Mouse (Mus musculus) adrenal gland, postnatal 14 days (tissue): ENCODE measurements at regions not wholly inside any gene's neighbourhood (a gene's known extent, or its start where the extent isn't known, plus 50 kb on each side); places are given as distances from the start of the nearest gene placed in this dataset.

ENCODE experiments used
- DNase-seq: peaks from one replicate; pipeline ENCODE4 v3.0.0; 2021; ENCODE audit warnings: mixed read lengths

GRCm38 (mm10) chr3:139887265-139887664 lies 681.8 kb downstream of the Stpg2 start:
- no peak for DNase-seq

DNA sequence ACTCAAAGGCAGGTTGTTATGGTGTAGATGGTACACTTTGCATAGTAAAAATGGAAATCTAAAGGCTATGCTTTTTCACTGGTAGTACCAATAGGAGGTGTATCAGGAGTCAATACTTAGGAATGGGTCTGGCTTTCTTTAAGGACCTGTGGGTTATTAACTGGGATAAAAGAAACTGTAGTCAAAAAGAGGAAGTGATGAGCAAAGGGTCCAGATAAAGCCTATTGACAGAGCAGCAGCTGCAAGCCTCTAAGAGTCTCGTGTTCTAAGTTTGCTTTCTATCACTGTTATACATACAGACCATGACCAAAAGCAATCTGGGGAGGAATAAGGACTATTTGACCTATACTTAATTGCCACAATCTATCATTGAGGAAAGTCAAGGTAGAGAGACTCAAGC lies 683.0 kb downstream of the Stpg2 start:
- no peak for DNase-seq

DNA sequence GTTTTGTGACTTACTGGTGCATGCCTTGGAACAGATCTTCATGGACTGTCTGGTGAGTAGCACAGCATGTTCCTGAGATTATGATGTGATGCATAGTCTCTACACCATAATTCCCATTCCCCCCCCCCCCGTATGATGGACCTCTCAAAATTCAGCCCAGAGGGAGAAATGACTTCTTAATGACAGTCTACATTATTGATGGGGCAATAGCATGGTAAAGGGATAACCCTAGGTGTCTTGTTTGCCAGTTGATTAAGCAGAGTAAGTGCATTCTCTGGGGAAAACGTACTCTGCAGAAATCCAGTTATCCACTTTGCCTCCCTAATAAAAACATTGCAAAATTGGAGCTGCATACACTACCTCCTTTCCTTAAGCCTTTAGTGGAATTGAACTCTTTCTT lies 684.7 kb downstream of the Stpg2 start:
- no peak for DNase-seq

GRCm38 (mm10) chr3:139897894-139898293 lies 692.4 kb downstream of the Stpg2 start:
- DNase-seq, result no peak

- DNase-seq, result no peak
These were observed 693.7 kb downstream of the Stpg2 start for GRCm38 (mm10) chr3:139899213-139899612.

DNA sequence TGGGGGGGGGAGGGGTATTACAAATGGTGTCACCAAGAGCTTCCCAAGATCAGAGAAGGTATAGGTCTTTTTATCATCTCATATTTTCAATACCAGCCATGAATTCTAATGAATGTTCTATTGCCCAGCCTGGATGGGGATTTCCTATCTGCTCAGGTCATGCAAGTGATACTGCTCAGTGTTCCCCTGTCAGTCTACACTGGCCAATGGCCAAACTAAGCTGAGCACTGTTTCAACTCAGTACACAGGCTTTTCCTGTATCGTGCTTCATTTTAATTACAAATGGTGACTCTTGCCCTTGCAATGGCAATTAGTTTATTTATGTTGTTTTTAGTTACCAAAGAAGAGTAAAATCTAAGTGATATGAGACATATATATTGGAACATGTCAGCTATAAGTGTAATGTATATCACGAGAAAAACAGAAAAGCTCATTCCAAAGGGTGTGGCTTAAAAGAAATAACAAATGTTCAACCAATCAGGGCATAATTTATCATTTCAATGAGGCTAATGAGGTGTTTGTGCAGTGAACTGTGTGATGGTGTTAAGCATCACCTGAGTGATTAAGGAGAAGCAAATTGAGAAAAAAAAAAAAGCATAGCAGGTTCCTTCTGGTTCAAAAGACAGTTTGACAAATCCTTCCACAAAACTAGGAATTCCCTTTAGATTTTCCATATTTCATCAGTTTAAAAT lies 708.3 kb downstream of the Stpg2 start:
- DNase-seq, result no peak

DNA sequence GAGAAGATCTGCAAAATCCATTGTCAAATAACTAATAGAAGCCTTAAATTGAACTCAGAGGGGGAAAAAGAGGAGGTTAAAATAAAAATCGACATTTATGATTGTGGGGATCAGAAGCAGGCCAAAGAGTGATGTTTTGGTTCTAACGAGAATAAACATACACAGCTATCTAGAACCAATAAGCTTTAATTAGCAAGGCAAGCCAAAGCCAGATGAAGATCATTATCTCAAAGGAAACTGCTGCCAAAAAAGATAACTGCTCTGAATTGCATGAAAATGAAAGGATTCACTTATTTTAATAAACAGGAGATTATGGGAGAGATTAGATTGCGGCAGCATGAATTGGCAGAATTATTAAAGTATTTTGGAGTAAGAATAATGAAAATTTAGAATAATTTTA lies 716.8 kb downstream of the Stpg2 start:
- DNase-seq, result no peak

DNA sequence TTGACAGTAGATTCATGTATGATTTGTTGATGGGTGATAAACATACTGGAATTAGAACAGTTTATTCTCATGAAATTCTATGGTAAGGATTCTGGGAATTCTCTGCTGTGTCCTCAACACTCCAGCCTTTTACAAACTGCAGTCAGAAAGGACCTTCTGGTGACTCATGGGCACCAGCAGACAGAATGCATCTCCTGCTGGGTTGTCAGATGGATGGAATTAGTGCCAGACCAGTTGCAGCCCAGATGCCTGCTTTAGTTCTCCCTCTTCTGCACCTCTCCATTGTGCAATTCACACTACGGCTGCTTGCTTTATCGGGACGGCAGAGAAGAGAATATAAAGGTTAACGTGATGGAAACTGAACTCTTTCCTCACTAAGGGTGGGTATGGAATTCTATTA lies 727.5 kb downstream of the Stpg2 start:
- DNase-seq, result no peak

- DNase-seq, result no peak
These were observed 740.7 kb downstream of the Stpg2 start for GRCm38 (mm10) chr3:139946209-139946608.

- no peak for DNase-seq
These were observed 741.8 kb downstream of the Stpg2 start for GRCm38 (mm10) chr3:139947247-139947646.

DNA sequence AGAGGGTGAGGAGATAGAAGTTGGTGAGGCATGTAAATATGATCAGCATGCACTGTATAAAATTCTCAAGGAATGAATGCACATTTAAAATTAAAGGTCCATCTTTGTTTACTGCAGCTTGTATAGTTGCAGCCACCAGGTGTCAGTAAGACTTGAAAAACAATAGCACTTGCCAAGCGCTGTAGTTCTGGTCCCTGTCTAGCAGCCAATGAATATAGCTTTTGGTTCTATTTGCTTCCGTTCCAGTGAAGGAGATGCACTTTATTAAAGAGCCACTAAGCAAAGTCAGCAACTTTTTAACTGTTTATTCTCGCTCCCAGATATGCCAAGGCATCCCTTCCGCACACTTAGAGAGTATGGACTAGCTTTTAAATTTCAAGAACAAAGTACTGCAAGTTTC lies 743.6 kb downstream of the Stpg2 start:
- no peak for DNase-seq

DNA sequence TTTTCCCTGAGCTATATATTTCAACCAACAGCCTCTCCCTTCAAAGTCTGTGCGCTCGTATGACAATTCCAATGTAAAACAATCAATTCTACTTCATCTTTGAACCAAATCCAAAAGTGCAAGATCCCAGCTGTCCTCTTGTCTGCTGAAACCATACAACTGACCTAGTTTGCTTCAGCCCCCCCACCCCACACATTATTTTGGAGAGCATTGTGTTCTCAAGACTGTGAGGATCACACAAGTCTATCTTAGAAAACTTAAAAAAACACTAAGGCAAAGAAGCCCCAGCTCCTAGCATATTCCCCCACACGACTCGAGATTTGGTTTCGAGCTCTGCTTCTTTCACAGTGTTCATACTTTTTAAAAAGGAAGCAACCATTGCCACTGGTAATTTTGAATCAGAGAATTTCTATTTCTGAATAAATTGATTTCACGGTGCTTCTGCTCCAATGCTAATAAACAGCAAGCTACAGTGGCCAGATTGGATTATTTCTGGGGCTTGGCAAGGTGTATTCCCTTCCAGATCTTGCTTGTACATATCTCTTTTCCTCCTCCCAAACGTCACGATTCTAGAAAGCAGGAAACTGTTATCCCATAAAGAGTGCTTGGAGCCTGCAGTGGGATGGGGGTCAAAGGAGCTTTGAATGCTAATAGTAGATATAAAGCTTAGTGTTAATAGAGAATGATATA lies 744.7 kb downstream of the Stpg2 start:
- no peak for DNase-seq

- no peak for DNase-seq
These were observed 746.0 kb downstream of the Stpg2 start for GRCm38 (mm10) chr3:139951516-139951915.

DNA sequence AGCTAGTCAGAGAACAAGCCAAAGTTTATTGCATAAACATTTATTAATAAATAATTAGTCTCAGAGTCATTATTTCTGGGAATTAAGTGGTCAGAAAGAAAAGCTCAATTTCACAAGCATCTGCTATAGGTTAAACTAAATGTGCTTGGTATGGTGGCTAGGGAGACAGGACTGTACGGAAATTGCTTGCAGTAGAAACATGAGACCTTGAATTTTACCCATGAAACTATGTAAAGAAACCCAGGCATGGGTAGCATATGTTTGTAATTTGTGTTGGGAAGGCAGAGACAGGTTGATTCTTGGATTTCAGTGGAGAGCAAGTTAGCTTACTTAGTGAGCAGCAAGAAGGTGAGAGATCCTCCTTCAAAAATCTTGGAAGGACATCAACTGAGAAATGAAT lies 772.7 kb downstream of the Stpg2 start:
- DNase-seq, result no peak

GRCm38 (mm10) chr3:139985830-139986481 lies 780.5 kb downstream of the Stpg2 start:
- no peak for DNase-seq

GRCm38 (mm10) chr3:139988938-139989337 lies 783.4 kb downstream of the Stpg2 start:
- no peak for DNase-seq

- DNase-seq, result no peak
These were observed 783.9 kb downstream of the Stpg2 start for GRCm38 (mm10) chr3:139989380-139989779.

DNA sequence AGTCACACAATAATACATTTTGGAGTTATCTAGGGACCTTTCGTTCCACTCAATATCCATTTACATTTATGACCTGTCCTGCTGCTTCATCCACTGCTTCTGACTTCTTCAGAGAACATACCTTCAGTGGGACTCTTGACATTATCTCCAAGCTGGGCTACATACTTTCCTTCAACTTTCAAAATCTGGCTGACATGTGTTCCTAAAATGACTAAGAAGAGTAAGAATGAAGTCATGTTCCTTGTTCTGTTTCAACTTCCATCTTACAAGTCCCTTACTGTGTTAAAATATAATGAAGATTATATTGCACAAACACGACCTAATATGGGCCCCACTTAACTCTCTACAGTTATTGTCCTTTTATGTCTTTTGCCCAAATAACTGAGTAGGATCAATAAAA lies 807.0 kb downstream of the Stpg2 start:
- DNase-seq, result no peak

DNA sequence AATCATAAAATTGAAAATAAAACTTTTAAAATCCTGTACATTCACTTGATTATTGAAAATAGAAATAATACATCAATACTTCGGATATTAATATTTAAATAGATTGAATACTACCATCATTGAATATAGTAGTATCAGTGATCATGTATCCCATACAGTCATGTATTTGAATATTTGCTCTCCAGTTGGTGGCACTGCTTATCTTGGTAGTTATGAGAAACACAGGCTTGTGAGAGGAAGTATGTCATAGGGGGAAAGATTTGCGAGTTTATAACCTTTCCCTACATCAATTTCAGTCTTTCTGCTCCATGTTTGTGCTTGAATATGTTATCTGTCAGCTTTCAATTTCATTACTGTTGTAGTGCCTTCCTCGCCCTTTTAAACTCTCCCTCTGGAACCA lies 828.6 kb downstream of the Stpg2 start:
- DNase-seq, result no peak

- DNase-seq, result no peak
These were observed 829.6 kb downstream of the Stpg2 start for GRCm38 (mm10) chr3:140035142-140035541.

GRCm38 (mm10) chr3:140044898-140045297 lies 839.4 kb downstream of the Stpg2 start:
- DNase-seq, result no peak

- DNase-seq, result no peak
These were observed 849.1 kb downstream of the Stpg2 start for GRCm38 (mm10) chr3:140054634-140055033.

- DNase-seq, result no peak
These were observed 852.6 kb downstream of the Stpg2 start for GRCm38 (mm10) chr3:140057962-140058631.
